Mouse (Mus musculus) CH12.LX (cell line): ENCODE results near the gene Arnt. TPM values are rescaled to one million over a fixed set of nuclear protein-coding genes. Genes with fewer than 3 reads are reported as not detected.
A peak's percentile ranks its signal among the peaks of the same experiment; 100 is the strongest.

ENCODE experiments used
- DNase-seq: peaks from one replicate; pipeline ENCODE4 v3.0.0-alpha.2; 2013; ENCODE audit errors: extremely low read depth
- H3K27ac ChIP-seq: 2 replicates; pipeline ENCODE4 v1.5.1; 2012; ENCODE audit warnings: low read depth, mild to moderate bottlenecking, control low read depth, moderate library complexity; ENCODE audit not compliant: insufficient read depth
- H3K27me3 ChIP-seq: replicated peaks from 2 replicates; pipeline ENCODE3; 2012; ENCODE audit warnings: inconsistent platforms
- H3K36me3 ChIP-seq, 2 experiments: replicated peaks in 1 of 2; 2 replicates each; pipeline versions ENCODE3 to v1.6.1; 2012; ENCODE audit warnings: inconsistent platforms in 1 of 2, low read length in 1 of 2, mild to moderate bottlenecking in 1 of 2, mixed read lengths in 1 of 2, moderate library complexity in 1 of 2; ENCODE audit not compliant: control insufficient read depth in 1 of 2, insufficient read depth in 1 of 2
- H3K4me1 ChIP-seq, 2 experiments: 2 replicates each; pipeline ENCODE4 v1.6.1; 2012; ENCODE audit warnings: inconsistent platforms in 1 of 2, moderate library complexity in 1 of 2; ENCODE audit not compliant: insufficient read depth in 2 of 2, control insufficient read depth in 1 of 2
- H3K4me2 ChIP-seq: 2 replicates; pipeline ENCODE4 v1.6.1; 2012; ENCODE audit warnings: low read depth, mild to moderate bottlenecking, control low read depth; ENCODE audit not compliant: poor library complexity, insufficient read depth, severe bottlenecking
- H3K4me3 ChIP-seq, 3 experiments: fragments of 150-350 bp in 1 of 3; sonication (generic) in 1 of 3; replicated peaks in 1 of 3; 2 replicates each; pipeline versions ENCODE3 to v1.5.1; 2011 to 2012; ENCODE audit warnings: low read depth in 2 of 3, low read length in 2 of 3, mild to moderate bottlenecking in 2 of 3, moderate library complexity in 2 of 3, control low read depth in 1 of 3, improper control_type of control experiment in 1 of 3, inconsistent platforms in 1 of 3, mixed read lengths in 1 of 3; ENCODE audit not compliant: poor library complexity in 1 of 3
- H3K79me2 ChIP-seq: replicated peaks from 2 replicates; pipeline ENCODE4 v1.6.1; 2012; ENCODE audit warnings: mild to moderate bottlenecking, moderate library complexity; ENCODE audit not compliant: control insufficient read depth, poor library complexity, insufficient read depth, severe bottlenecking; ENCODE audit errors: extremely low read depth
- H3K9ac ChIP-seq: 2 replicates; pipeline ENCODE4 v1.6.1; 2012; ENCODE audit warnings: low read depth, mild to moderate bottlenecking, control low read depth, moderate library complexity; ENCODE audit not compliant: insufficient read depth
- H3K9me3 ChIP-seq: replicated peaks from 2 replicates; pipeline ENCODE3; 2012; ENCODE audit warnings: low read length, inconsistent platforms, mixed read lengths
- BHLHE40 ChIP-seq: IDR thresholded peaks from 2 replicates; pipeline ENCODE4 v1.6.1; 2011; ENCODE audit warnings: mild to moderate bottlenecking, low read depth, low read length, improper control_type of control experiment
- CHD1 ChIP-seq: IDR thresholded peaks from 2 replicates; pipeline ENCODE4 v1.6.1; 2012; ENCODE audit warnings: low read depth, low read length, improper control_type of control experiment, inconsistent platforms
- CHD2 ChIP-seq: IDR thresholded peaks from 2 replicates; pipeline ENCODE4 v1.6.1; 2011; ENCODE audit warnings: low read length, improper control_type of control experiment
- CTCF ChIP-seq, 2 experiments: IDR thresholded peaks in 1 of 2; conservative IDR thresholded peaks in 1 of 2; 2 replicates each; pipeline ENCODE4 v1.5.1; 2011 to 2012; ENCODE audit warnings: low read depth in 2 of 2, low read length in 2 of 2, improper control_type of control experiment in 1 of 2, inconsistent platforms in 1 of 2, mild to moderate bottlenecking in 1 of 2, moderate library complexity in 1 of 2
- E2F4 ChIP-seq: IDR thresholded peaks from 2 replicates; pipeline ENCODE4 v1.6.1; 2011; ENCODE audit warnings: low read depth, low read length, improper control_type of control experiment; ENCODE audit not compliant: insufficient replicate concordance
- ELF1 ChIP-seq: IDR thresholded peaks from 2 replicates; pipeline ENCODE4 v1.6.1; 2014; ENCODE audit warnings: low read depth, mild to moderate bottlenecking, inconsistent platforms, low read length, improper control_type of control experiment
- EP300 ChIP-seq: IDR thresholded peaks from 2 replicates; pipeline ENCODE4 v1.6.1; 2011; ENCODE audit warnings: low read length, improper control_type of control experiment
- ETS1 ChIP-seq: conservative IDR thresholded peaks from 2 replicates; pipeline ENCODE4 v1.6.1; 2012; ENCODE audit warnings: low read depth, mild to moderate bottlenecking, inconsistent platforms, low read length, improper control_type of control experiment, moderate library complexity
- GABPA ChIP-seq: IDR thresholded peaks from 2 replicates; pipeline ENCODE4 v1.6.1; 2012; ENCODE audit warnings: low read depth, low read length, improper control_type of control experiment, inconsistent platforms; ENCODE audit not compliant: insufficient replicate concordance
- HCFC1 ChIP-seq: IDR thresholded peaks from 2 replicates; pipeline ENCODE4 v1.6.1; 2012; ENCODE audit warnings: low read depth, mild to moderate bottlenecking, inconsistent platforms, low read length, improper control_type of control experiment
- IRF4 ChIP-seq: IDR thresholded peaks from 2 replicates; pipeline ENCODE4 v1.6.1; 2014; ENCODE audit warnings: low read depth, mild to moderate bottlenecking, inconsistent platforms, low read length, improper control_type of control experiment
- JUN ChIP-seq: IDR thresholded peaks from 2 replicates; pipeline ENCODE4 v1.6.1; 2011; ENCODE audit warnings: low read depth, mild to moderate bottlenecking, low read length, improper control_type of control experiment, moderate library complexity; ENCODE audit not compliant: insufficient read depth
- JUND ChIP-seq: conservative IDR thresholded peaks from 2 replicates; pipeline ENCODE4 v1.6.1; 2011; ENCODE audit warnings: low read depth, low read length, improper control_type of control experiment
- MAFK ChIP-seq: IDR thresholded peaks from 2 replicates; pipeline ENCODE4 v1.6.1; 2011; ENCODE audit warnings: low read length, improper control_type of control experiment; ENCODE audit not compliant: insufficient replicate concordance
- MAX ChIP-seq: IDR thresholded peaks from 2 replicates; pipeline ENCODE4 v1.6.1; 2011; ENCODE audit warnings: low read length, improper control_type of control experiment
- MAZ ChIP-seq: IDR thresholded peaks from 2 replicates; pipeline ENCODE4 v1.6.1; 2012; ENCODE audit warnings: low read depth, mild to moderate bottlenecking, inconsistent platforms, low read length, improper control_type of control experiment, moderate library complexity
- MEF2A ChIP-seq: IDR thresholded peaks from 2 replicates; pipeline ENCODE4 v1.6.1; 2014; ENCODE audit warnings: low read depth, mild to moderate bottlenecking, inconsistent platforms, low read length, improper control_type of control experiment, borderline replicate concordance
- MXI1 ChIP-seq: IDR thresholded peaks from 2 replicates; pipeline ENCODE4 v1.6.1; 2011; ENCODE audit warnings: mild to moderate bottlenecking, low read depth, low read length, improper control_type of control experiment
- MYC ChIP-seq: IDR thresholded peaks from 2 replicates; pipeline ENCODE4 v1.6.1; 2011; ENCODE audit warnings: low read depth, mild to moderate bottlenecking, improper control_type of control experiment, low read length
- NELFE ChIP-seq: IDR thresholded peaks from 2 replicates; pipeline ENCODE4 v1.6.1; 2011; ENCODE audit warnings: low read depth, low read length, improper control_type of control experiment
- NRF1 ChIP-seq: IDR thresholded peaks from 2 replicates; pipeline ENCODE4 v1.6.1; 2014; ENCODE audit warnings: low read depth, mild to moderate bottlenecking, inconsistent platforms, low read length, improper control_type of control experiment, moderate library complexity
- PAX5 ChIP-seq: IDR thresholded peaks from 2 replicates; pipeline ENCODE4 v1.6.1; 2012; ENCODE audit warnings: low read length, inconsistent platforms, mixed read lengths
- POLR2A ChIP-seq: IDR thresholded peaks from 2 replicates; pipeline ENCODE4 v1.6.1; 2011; ENCODE audit warnings: low read depth, mild to moderate bottlenecking, improper control_type of control experiment, low read length
- POLR2AphosphoS2 ChIP-seq: IDR thresholded peaks from 2 replicates; pipeline ENCODE4 v1.6.1; 2011; ENCODE audit warnings: low read depth, low read length, improper control_type of control experiment
- RAD21 ChIP-seq: IDR thresholded peaks from 2 replicates; pipeline ENCODE4 v1.6.1; 2011; ENCODE audit warnings: low read depth, mild to moderate bottlenecking, low read length, improper control_type of control experiment, moderate library complexity
- RCOR1 ChIP-seq: conservative IDR thresholded peaks from 2 replicates; pipeline ENCODE4 v1.6.1; 2012; ENCODE audit warnings: low read depth, mild to moderate bottlenecking, inconsistent platforms, low read length, improper control_type of control experiment
- SIN3A ChIP-seq: IDR thresholded peaks from 2 replicates; pipeline ENCODE4 v1.6.1; 2012; ENCODE audit warnings: low read length, improper control_type of control experiment, inconsistent platforms
- SMC3 ChIP-seq: IDR thresholded peaks from 2 replicates; pipeline ENCODE4 v1.6.1; 2011; ENCODE audit warnings: low read depth, low read length, improper control_type of control experiment
- TBP ChIP-seq: conservative IDR thresholded peaks from 2 replicates; pipeline ENCODE4 v1.6.1; 2011; ENCODE audit warnings: low read depth, low read length, improper control_type of control experiment
- TCF12 ChIP-seq: IDR thresholded peaks from 2 replicates; pipeline ENCODE4 v1.6.1; 2014; ENCODE audit warnings: low read depth, mild to moderate bottlenecking, inconsistent platforms, low read length, improper control_type of control experiment
- UBTF ChIP-seq: IDR thresholded peaks from 2 replicates; pipeline ENCODE4 v1.6.1; 2012; ENCODE audit warnings: low read depth, mild to moderate bottlenecking, inconsistent platforms, low read length, improper control_type of control experiment, moderate library complexity
- USF1 ChIP-seq: IDR thresholded peaks from 2 replicates; pipeline ENCODE4 v1.6.1; 2014; ENCODE audit warnings: low read depth, mild to moderate bottlenecking, inconsistent platforms, low read length, improper control_type of control experiment
- USF2 ChIP-seq: conservative IDR thresholded peaks from 2 replicates; pipeline ENCODE4 v1.6.1; 2011; ENCODE audit warnings: low read depth, low read length, improper control_type of control experiment
- ZC3H11A ChIP-seq: IDR thresholded peaks from 2 replicates; pipeline ENCODE4 v1.6.1; 2012; ENCODE audit warnings: low read depth, mild to moderate bottlenecking, inconsistent platforms, low read length, improper control_type of control experiment
- ZKSCAN1 ChIP-seq: IDR thresholded peaks from 2 replicates; pipeline ENCODE4 v1.6.1; 2012; ENCODE audit warnings: low read depth, inconsistent platforms, low read length, improper control_type of control experiment, borderline replicate concordance
- ZMIZ1 ChIP-seq: IDR thresholded peaks from 2 replicates; pipeline ENCODE4 v1.6.1; 2012; ENCODE audit warnings: low read depth, mild to moderate bottlenecking, inconsistent platforms, low read length, improper control_type of control experiment
- ZNF384 ChIP-seq: IDR thresholded peaks from 2 replicates; pipeline ENCODE4 v1.6.1; 2012; ENCODE audit warnings: low read depth, low read length, improper control_type of control experiment, inconsistent platforms
- dilution Hi-C: fragments of 300-500 bp; cut with MboI; formaldehyde crosslinking; loops from 2 replicates; pipeline ENCODE4 v1.14.3; 2020; ENCODE audit warnings: low sequenced_read_pairs; ENCODE audit not compliant: extremely low pct_unique_long_range_greater_than_20kb, extremely low pct_ligation_motif_present
- in situ Hi-C: fragments of 300-500 bp; cut with MboI; formaldehyde crosslinking; loops from 3 replicates; pipeline ENCODE4 v1.14.3; 2019; ENCODE audit warnings: low sequenced_read_pairs, low pct_ligation_motif_present, low pct_unique_long_range_greater_than_20kb, mixed read lengths
- polyA plus RNA-seq: library from polyadenylated mRNA; unstranded; fragments of >175 nt; gene quantifications from 2 replicates; pipeline ENCODE4 v1.2.1, GENCODE M21; 2012; ENCODE audit warnings: low read depth; ENCODE audit not compliant: insufficient read length
- total RNA-seq, 2 experiments: library from RNA; depleted of rRNA; stranded (reverse); fragments of 300-350 nt in 1 of 2; fragments of >200 nt in 1 of 2; gene quantifications; 2 replicates each; pipeline ENCODE4 v1.2.3; 2012 to 2014

Arnt gene
- total and polyA plus RNA-seq, 3 experiments: 12.4 to 27.7 (median 13.2) TPM

DNA sequence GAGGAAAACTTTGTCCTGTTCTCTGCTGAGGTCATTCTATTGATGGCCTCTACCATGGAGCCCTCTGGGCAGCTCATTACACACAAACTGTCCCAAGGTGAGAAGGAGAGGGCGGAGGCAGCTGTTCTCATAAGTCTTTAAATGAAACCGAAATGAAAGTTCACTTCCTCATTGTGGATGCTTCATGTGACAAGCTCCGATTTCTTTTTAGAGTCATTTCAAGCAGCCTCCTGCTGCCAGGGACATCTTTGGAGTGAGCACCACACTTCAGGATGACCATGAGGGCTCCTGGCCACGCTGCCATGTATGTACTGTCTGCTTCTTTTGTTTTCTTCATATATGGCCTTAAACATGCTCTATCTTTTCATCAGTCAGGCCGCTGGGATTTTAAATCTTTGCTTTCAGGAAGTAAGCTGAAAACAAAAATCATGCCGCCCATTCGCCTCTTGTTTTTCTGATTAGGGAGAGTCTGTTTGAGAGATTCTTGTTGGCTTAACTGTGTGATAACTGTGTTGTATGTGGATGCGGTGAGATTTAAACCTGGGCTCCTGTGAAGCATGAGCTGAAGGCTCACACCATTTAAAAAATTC is 92.5 kb downstream of the Arnt start, which contains the start of gene Ctss:
TSS of gene Ctss (plus strand) at position 165 of the 590 bp plus-strand sequence.
- Histone ChIP-seq H3K79me2 (peaks cover 23% of the 10 kb centered on the region), H3K9ac (peak within 1 kb of the TSS; percentile 64)
- DNase-seq: peak; percentile 89
- in situ Hi-C loops (no loop called here), dilution Hi-C loops (no loop called here)
- TF ChIP-seq NRF1 (no peak), MAX (peak; percentile 90), JUND (peak; percentile 68; the same call in 1 of the 2 replicates), ZMIZ1 (no peak), SIN3A (peak; percentile 78; the same call in 1 of the 2 replicates), ZKSCAN1 (no peak), BHLHE40 (peak; percentile 73), MEF2A (0 out of 2 replicates have a peak, but pooled peaks have one; percentile 48), MYC (peak; percentile 94), ZNF384 (no peak), POLR2A (peak; percentile 86), CHD2 (no peak), ELF1 (peak; percentile 78), EP300 (peak; percentile 79), HCFC1 (no peak; the same call in 1 of the 2 replicates), TBP (peak; percentile 88), MAZ (no peak), PAX5 (no peak), POLR2AphosphoS2 (no peak), UBTF (no peak), TCF12 (peak; percentile 62; the same call in 1 of the 2 replicates), USF1 (peak; percentile 52), MXI1 (peak; percentile 42; the same call in 1 of the 2 replicates), IRF4 (peak; percentile 90), RCOR1 (no peak), CTCF (conservative IDR thresholded peaks at IDR 0.05 in 1 of 2, IDR thresholded peaks at IDR 0.05 in 1 of 2; ENCODE audit: low read depth in 2 of 2, low read length in 2 of 2) (no peak), ZC3H11A (no peak), JUN (no peak), CHD1 (no peak), NELFE (peak; percentile 72), USF2 (peak; percentile 48), RAD21 (no peak), ETS1 (peak; percentile 76), SMC3 (no peak), MAFK (0 out of 2 replicates have a peak, but pooled peaks have one; percentile 20), E2F4 (no peak), GABPA (no peak)
- TF ChIP-seq, all 38 proteins: peak for 18
- H3K4me1 ChIP-seq: peaks cover 25 to 54% of the 10 kb centered on the region in 2 experiments
- peak within 1 kb of the TSS; percentile 33 for H3K4me2 ChIP-seq
- H3K27ac ChIP-seq: peak within 1 kb of the TSS; percentile 60
- peaks cover 10 to 21% of the 10 kb centered on the region in 2 experiments for H3K36me3 ChIP-seq
- peak within 1 kb of the TSS; percentile 43 to 62 (median 53) for H3K4me3 ChIP-seq
- H3K9me3 ChIP-seq: peaks cover 3% of the 10 kb centered on the region
- H3K27me3 ChIP-seq: no peaks in the 10 kb centered on the region
